Mouse (Mus musculus): ENCODE data around the gene Fntb. TPM values are rescaled to one million over a fixed set of nuclear protein-coding genes. Genes with fewer than 3 reads are reported as not detected.

Gene Fntb
- total and polyA plus RNA-seq, 3 experiments, result 11.7 to 28.5 TPM; not detected in 1

- TF ChIP-seq MEF2A (IDR thresholded peaks at IDR 0.05; ENCODE audit: extremely low read depth, insufficient replicate concordance, low read depth, low read length, poor library complexity, severe bottlenecking) (no peak), ZC3H11A (IDR thresholded peaks at IDR 0.05; ENCODE audit: low read depth, low read length) (no peak)
Observed at GRCm38 (mm10) chr12:76895777-76896176, 130.4 kb downstream of the Fntb start (continued).

DNA sequence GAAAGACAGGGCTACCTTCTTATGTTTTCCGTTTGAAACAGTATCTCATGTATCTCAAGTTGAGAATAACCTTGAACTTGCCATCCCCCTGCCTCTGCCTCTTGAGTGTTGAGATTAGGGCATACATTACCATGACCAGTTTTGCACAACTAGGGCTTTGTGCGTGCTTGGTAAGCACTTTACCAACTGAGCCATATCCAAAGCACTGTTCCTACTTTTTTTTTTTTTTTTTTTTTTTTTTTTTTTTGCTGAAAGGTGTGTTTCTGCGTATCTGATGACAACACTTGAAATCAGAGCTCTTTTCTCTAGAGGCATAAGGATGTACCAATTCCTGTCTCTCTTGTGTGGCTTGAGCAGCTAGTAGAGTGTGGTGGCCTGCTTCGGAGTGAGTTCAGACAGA, 131.2 kb downstream of the Fntb start:
- Histone ChIP-seq H3K4me1 (ENCODE audit: control insufficient read depth in 1 of 2, insufficient read depth in 2 of 2, low read length in 2 of 2) (no peaks in the 10 kb centered on the region), H3K36me3 (ENCODE audit: control insufficient read depth in 1 of 2, insufficient read depth in 2 of 2, low read length in 2 of 2) (no peaks in the 10 kb centered on the region; a peak in 2 of 4 replicates), H3K27me3 (ENCODE audit: control insufficient read depth in 1 of 2, insufficient read depth in 2 of 2, low read length in 2 of 2) (no peaks in the 10 kb centered on the region), H3K79me2 (ENCODE audit: control insufficient read depth, insufficient read depth, low read length, poor library complexity) (no peaks in the 10 kb centered on the region), H3K4me3 (ENCODE audit: control insufficient read depth in 1 of 2, insufficient read depth in 1 of 2, low read depth in 2 of 2, low read length in 2 of 2) (no peak overlapping the region), H3K9me3 (replicated peaks; ENCODE audit: insufficient read depth, low read length) (no peaks in the 10 kb centered on the region), H3K9ac (ENCODE audit: control insufficient read depth, low read depth, low read length, poor library complexity, severe bottlenecking) (no peak overlapping the region), H3K27ac (ENCODE audit: control insufficient read depth, low read depth, low read length) (no peak overlapping the region)
- TF ChIP-seq ZNF384 (IDR thresholded peaks at IDR 0.05; ENCODE audit: low read depth, low read length) (peak; percentile 58; the same call in 1 of the 2 replicates), NRF1 (IDR thresholded peaks at IDR 0.05; ENCODE audit: insufficient read depth, low read depth, low read length, poor library complexity, severe bottlenecking) (no peak)
- no peak for DNase-seq (ENCODE audit: low read depth, low spot score)

DNA sequence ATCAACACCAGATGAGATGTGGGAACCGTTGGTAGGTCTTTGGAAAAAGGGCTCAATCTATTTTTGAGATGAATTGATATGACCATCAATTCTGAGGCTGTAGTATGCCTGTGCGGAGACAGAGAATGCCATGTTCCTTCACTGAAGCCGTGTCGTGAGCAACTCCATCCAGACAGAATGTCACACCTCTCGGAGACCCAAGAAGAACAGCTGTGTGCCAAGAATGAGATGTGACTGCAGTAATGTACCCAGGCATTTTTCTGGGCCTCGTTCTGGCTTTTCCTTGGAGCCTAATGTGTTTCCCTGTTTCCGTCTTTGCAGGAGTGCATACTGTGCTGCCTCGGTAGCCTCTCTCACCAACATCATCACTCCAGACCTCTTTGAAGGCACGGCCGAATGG, 131.6 kb downstream of the Fntb start:
- no peak for DNase-seq (ENCODE audit: low read depth, low spot score)
- H3K4me1 ChIP-seq (ENCODE audit: control insufficient read depth in 1 of 2, insufficient read depth in 2 of 2, low read length in 2 of 2), result no peaks in the 10 kb centered on the region
- no peak overlapping the region for H3K4me3 ChIP-seq (ENCODE audit: control insufficient read depth in 1 of 2, insufficient read depth in 1 of 2, low read depth in 2 of 2, low read length in 2 of 2)
- TF ChIP-seq ZNF384 (IDR thresholded peaks at IDR 0.05; ENCODE audit: low read depth, low read length) (no peak), ZMIZ1 (IDR thresholded peaks at IDR 0.05; ENCODE audit: low read depth, low read length) (no peak), GABPA (IDR thresholded peaks at IDR 0.05; ENCODE audit: low read depth, low read length) (no peak), MYB (IDR thresholded peaks at IDR 0.05; ENCODE audit: low read depth, low read length) (no peak), ZKSCAN1 (IDR thresholded peaks at IDR 0.05; ENCODE audit: low read depth, low read length) (no peak), RCOR1 (IDR thresholded peaks at IDR 0.05; ENCODE audit: low read depth, low read length) (no peak), MYC (IDR thresholded peaks at IDR 0.05; ENCODE audit: low read depth, low read length) (no peak), HCFC1 (IDR thresholded peaks at IDR 0.05; ENCODE audit: low read depth, low read length) (no peak), E2F4 (IDR thresholded peaks at IDR 0.05; ENCODE audit: borderline replicate concordance, low read depth, low read length) (no peak), EP300 (IDR thresholded peaks at IDR 0.05; ENCODE audit: low read depth in 1 of 2, low read length in 2 of 2) (no peak), MXI1 (IDR thresholded peaks at IDR 0.05; ENCODE audit: low read depth, low read length) (no peak), JUND (IDR thresholded peaks at IDR 0.05; ENCODE audit: low read depth, low read length) (no peak), BHLHE40 (IDR thresholded peaks at IDR 0.05; ENCODE audit: borderline replicate concordance, low read depth, low read length) (no peak), GATA1 (IDR thresholded peaks at IDR 0.05; ENCODE audit: low read depth, low read length) (no peak), NRF1 (IDR thresholded peaks at IDR 0.05; ENCODE audit: insufficient read depth, low read depth, low read length, poor library complexity, severe bottlenecking) (no peak), TCF12 (IDR thresholded peaks at IDR 0.05; ENCODE audit: low read depth, low read length) (no peak)
- no peak overlapping the region for H3K9ac ChIP-seq (ENCODE audit: control insufficient read depth, low read depth, low read length, poor library complexity, severe bottlenecking)
- H3K27ac ChIP-seq (ENCODE audit: control insufficient read depth, low read depth, low read length), result no peak overlapping the region
- H3K36me3 ChIP-seq (ENCODE audit: control insufficient read depth in 1 of 2, insufficient read depth in 2 of 2, low read length in 2 of 2), result no peaks in the 10 kb centered on the region; a peak in 2 of 4 replicates
- no peaks in the 10 kb centered on the region for H3K9me3 ChIP-seq (replicated peaks; ENCODE audit: insufficient read depth, low read length)
- no peaks in the 10 kb centered on the region for H3K79me2 ChIP-seq (ENCODE audit: control insufficient read depth, insufficient read depth, low read length, poor library complexity)
- no peaks in the 10 kb centered on the region for H3K27me3 ChIP-seq (ENCODE audit: control insufficient read depth in 1 of 2, insufficient read depth in 2 of 2, low read length in 2 of 2)
